Mouse (Mus musculus) cerebellum, adult 2 months (tissue): Measurements from ENCODE around the gene Vps52. TPM values are rescaled to one million over a fixed set of nuclear protein-coding genes. Genes with fewer than 3 reads are reported as not detected.
A peak's percentile ranks its signal among the peaks of the same experiment; 100 is the strongest.

ENCODE experiments used
- DNase-seq, 2 experiments: peaks; one replicate each; pipeline ENCODE4 v3.0.0; 2021
- H3K27ac ChIP-seq: fragments of 200-500 bp; 2 replicates; pipeline ENCODE4 v1.5.1; 2012; ENCODE audit warnings: low read length, control low read depth, inconsistent platforms; ENCODE audit not compliant: insufficient read depth
- H3K27me3 ChIP-seq: fragments of 200-500 bp; 2 replicates; pipeline ENCODE4 v1.6.1; 2012; ENCODE audit warnings: inconsistent platforms, mild to moderate bottlenecking, low read length, moderate library complexity; ENCODE audit not compliant: control insufficient read depth, insufficient read depth
- H3K4me1 ChIP-seq: fragments of 200-500 bp; 2 replicates; pipeline ENCODE4 v1.6.1; 2011; ENCODE audit warnings: low read length; ENCODE audit not compliant: control insufficient read depth, insufficient read depth
- H3K4me3 ChIP-seq: fragments of 200-500 bp; replicated peaks from 2 replicates; pipeline ENCODE3; 2011; ENCODE audit warnings: mild to moderate bottlenecking, low read depth, low read length, control low read depth; ENCODE audit not compliant: insufficient read depth
- CTCF ChIP-seq: fragments of 200-500 bp; IDR thresholded peaks from 2 replicates; pipeline ENCODE4 v1.5.1; 2011; ENCODE audit warnings: low read depth, mild to moderate bottlenecking, control low read depth, low read length, moderate library complexity, borderline replicate concordance; ENCODE audit not compliant: insufficient read depth
- POLR2A ChIP-seq: fragments of 200-500 bp; IDR thresholded peaks from 2 replicates; pipeline ENCODE4 v1.6.1; 2011; ENCODE audit warnings: low read length, control low read depth, borderline replicate concordance; ENCODE audit not compliant: insufficient read depth
- WGBS: fragments of 180-500 bp; shearing (Covaris S2); methylation state at CpG from one replicate; pipeline ENCODE4 v1.1.7; 2018; 5-methylcytosine and 5-hydroxymethylcytosine counted together
- polyA plus RNA-seq: library from polyadenylated mRNA; depleted of rRNA; stranded (reverse); fragments of >200 nt; gene quantifications from 2 replicates; pipeline ENCODE4 v1.2.3, GENCODE M21; 2012; rRNA removed

Gene Vps52
- polyA plus RNA-seq, 1 experiment: 73.5 TPM

DNA sequence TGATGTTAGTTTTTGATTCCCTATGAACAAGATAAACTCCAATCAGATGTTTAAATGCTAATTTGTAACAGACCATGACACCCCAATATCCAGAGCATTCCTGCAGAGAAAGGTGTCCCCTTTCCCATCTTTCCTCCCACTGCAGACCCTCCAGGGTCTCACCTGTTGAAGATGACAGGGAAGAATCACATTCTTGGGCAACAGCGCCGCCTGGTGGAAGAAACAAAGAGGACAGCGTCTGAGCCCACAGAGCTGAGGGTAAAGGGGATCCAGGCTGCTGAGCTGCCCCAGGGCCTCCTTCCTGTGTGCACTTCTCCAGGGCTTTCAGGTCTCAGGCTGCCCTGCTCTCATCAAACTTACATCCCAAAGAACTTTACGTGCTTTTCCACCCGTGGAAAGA lies 47.8 kb downstream of the Vps52 start:
- H3K27ac ChIP-seq: no peak overlapping the region
- WGBS: 7% methylated on average over 5 of the region's 5 CpGs
- no peak overlapping the region for H3K4me3 ChIP-seq
- H3K27me3 ChIP-seq: peaks cover 3% of the 10 kb centered on the region
- H3K4me1 ChIP-seq: 0 out of 2 replicates have a peak, but pooled peaks cover 2% of the 10 kb centered on the region
- TF ChIP-seq POLR2A (no peak), CTCF (peak; percentile 56)
- peak in 1 of 2 experiments; percentile 32 for DNase-seq

DNA sequence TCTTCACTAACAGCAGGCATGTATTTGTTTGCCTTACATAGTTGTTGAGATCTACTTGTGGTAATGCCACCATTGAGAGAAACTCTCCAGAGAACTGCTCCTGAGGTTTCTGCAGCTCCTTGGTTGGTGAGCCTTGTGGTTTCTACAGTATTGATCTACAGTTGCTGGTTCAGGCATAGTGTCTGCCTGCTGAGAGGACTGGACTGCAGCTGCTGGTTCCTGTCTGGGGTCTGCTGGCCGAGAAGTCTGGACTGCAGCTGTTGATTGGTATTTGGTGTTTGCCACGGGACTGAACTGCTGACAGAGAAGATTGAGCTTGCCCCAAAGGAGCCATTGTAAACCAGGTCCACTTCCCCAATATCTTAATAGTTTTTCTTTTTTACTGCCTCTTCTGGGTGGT lies 51.0 kb downstream of the Vps52 start:
- no peak for TF ChIP-seq CTCF
- no peak for TF ChIP-seq POLR2A
- H3K4me3 ChIP-seq: no peak overlapping the region
- WGBS: 27% methylated on average over 2 of the region's 2 CpGs
- no peaks in the 10 kb centered on the region for H3K27me3 ChIP-seq
- H3K4me1 ChIP-seq: no peaks in the 10 kb centered on the region
- DNase-seq: no peak
- H3K27ac ChIP-seq: no peak overlapping the region

DNA sequence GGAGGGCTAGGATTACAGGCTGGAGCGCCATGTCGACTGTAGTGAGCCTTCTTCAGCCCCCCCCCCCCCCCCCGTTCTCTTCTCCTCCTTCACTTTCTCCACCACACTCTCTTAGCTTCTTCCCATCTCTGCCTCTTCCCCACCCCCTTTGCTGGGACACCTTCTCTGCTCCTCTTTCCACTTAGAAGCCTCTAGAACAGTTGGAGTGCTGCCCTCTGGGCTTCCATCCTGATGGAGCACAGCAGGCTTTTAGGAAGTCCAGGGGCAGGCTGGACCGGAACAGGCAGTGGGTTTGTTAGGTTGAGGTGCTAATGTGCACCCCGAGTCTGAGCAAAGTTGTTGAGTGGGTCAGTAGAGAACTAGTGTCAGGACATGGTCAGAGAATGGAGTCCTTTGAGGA lies 54.5 kb downstream of the Vps52 start:
- TF ChIP-seq POLR2A (no peak), CTCF (no peak)
- H3K27ac ChIP-seq: no peak overlapping the region
- 76% methylated on average over 5 of the region's 5 CpGs for WGBS
- no peaks in the 10 kb centered on the region for H3K27me3 ChIP-seq
- H3K4me1 ChIP-seq: no peaks in the 10 kb centered on the region
- no peak overlapping the region for H3K4me3 ChIP-seq
- no peak for DNase-seq

DNA sequence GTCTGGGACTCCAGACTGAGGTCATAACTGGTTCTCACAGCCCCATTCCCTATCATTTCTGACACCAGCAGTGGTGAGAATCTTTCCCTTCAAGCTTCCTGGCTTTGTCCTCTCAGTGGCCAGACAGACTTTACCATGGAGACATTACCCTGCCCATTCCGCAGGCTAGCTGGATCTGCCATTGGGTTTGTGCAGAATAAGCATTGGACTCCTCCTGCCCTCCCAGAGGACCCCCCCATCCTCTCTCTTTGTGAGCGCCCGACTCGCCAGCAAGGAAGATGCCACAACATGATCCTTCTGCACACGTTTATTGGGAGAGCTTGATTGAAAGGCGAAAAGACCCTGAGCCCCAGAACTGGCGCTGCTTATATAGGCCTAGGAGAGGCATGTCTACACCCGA lies 57.8 kb downstream of the Vps52 start:
- WGBS: 90% methylated on average over 8 of the region's 8 CpGs
- Histone ChIP-seq H3K4me3 (no peak overlapping the region), H3K27me3 (no peaks in the 10 kb centered on the region), H3K4me1 (no peaks in the 10 kb centered on the region), H3K27ac (no peak overlapping the region)
- no peak for DNase-seq
- TF ChIP-seq CTCF: no peak
- no peak for TF ChIP-seq POLR2A

Other genes starting within 250 kb of the Vps52 start
- gene March2, start 237.1 kb upstream of the Vps52 start, polyA plus RNA-seq: 157 and 171 TPM in 2 replicates
- 494 and 510 TPM in 2 replicates for gene Rab11b, start 195.3 kb upstream of the Vps52 start, polyA plus RNA-seq
- 1.6 and 1.9 TPM in 2 replicates for gene Angptl4, start 174.0 kb upstream of the Vps52 start, polyA plus RNA-seq
- gene Kank3, start 145.3 kb upstream of the Vps52 start, polyA plus RNA-seq: 52.1 and 59.5 TPM in 2 replicates
- gene Rps28, start 131.2 kb upstream of the Vps52 start, polyA plus RNA-seq: 471 and 493 TPM in 2 replicates
- 341 and 361 TPM in 2 replicates for gene Ndufa7, start 131.2 kb upstream of the Vps52 start, polyA plus RNA-seq
- gene Cd320, start 112.7 kb upstream of the Vps52 start, polyA plus RNA-seq: 34.4 and 34.7 TPM in 2 replicates
- not detected in 2 replicates for gene Gm7029, start 82.0 kb upstream of the Vps52 start, polyA plus RNA-seq
- 2.2 and 2.3 TPM in 2 replicates for gene Kifc1, start 65.2 kb upstream of the Vps52 start, polyA plus RNA-seq
- gene Platr17, start 50.7 kb upstream of the Vps52 start, polyA plus RNA-seq: 0.48 and 0.65 TPM in 2 replicates
- gene Daxx, start 46.4 kb upstream of the Vps52 start, polyA plus RNA-seq: 28.6 and 30.4 TPM in 2 replicates
- 27.7 and 28.5 TPM in 2 replicates for gene Tapbp, start 39.9 kb upstream of the Vps52 start, polyA plus RNA-seq
- 30.2 and 33.4 TPM in 2 replicates for gene Zbtb22, start 39.9 kb upstream of the Vps52 start, polyA plus RNA-seq
- gene Rgl2, start 26.3 kb upstream of the Vps52 start, polyA plus RNA-seq: 171 and 183 TPM in 2 replicates
- 117 and 135 TPM in 2 replicates for gene Pfdn6, start 15.5 kb upstream of the Vps52 start, polyA plus RNA-seq
- gene Wdr46, start 15.2 kb upstream of the Vps52 start, polyA plus RNA-seq: 13.3 and 14.0 TPM in 2 replicates
- 8.4 and 8.6 TPM in 2 replicates for gene B3galt4, start 4.3 kb upstream of the Vps52 start, polyA plus RNA-seq
- gene Rps18, start 189 bp downstream of the Vps52 start, polyA plus RNA-seq: 283 and 320 TPM in 2 replicates
- 61.9 and 77.5 TPM in 2 replicates for gene H2-K1, start 44.5 kb downstream of the Vps52 start, polyA plus RNA-seq
- gene Ring1, start 68.9 kb downstream of the Vps52 start, polyA plus RNA-seq: 66.4 and 74.6 TPM in 2 replicates
- 82.9 and 89.8 TPM in 2 replicates for gene H2-Ke6, start 72.2 kb downstream of the Vps52 start, polyA plus RNA-seq
- 120 and 123 TPM in 2 replicates for gene Slc39a7, start 75.9 kb downstream of the Vps52 start, polyA plus RNA-seq
- 78.0 and 83.2 TPM in 2 replicates for gene Rxrb, start 76.0 kb downstream of the Vps52 start, polyA plus RNA-seq
- 12.2 and 15.2 TPM in 2 replicates for gene Col11a2, start 83.6 kb downstream of the Vps52 start, polyA plus RNA-seq
- 0.25 and 0.34 TPM in 2 replicates for gene H2-Oa, start 136.5 kb downstream of the Vps52 start, polyA plus RNA-seq
- gene H2-DMa, start 163.7 kb downstream of the Vps52 start, polyA plus RNA-seq: 13.2 and 13.6 TPM in 2 replicates
- 188 and 209 TPM in 2 replicates for gene Brd2, start 166.8 kb downstream of the Vps52 start, polyA plus RNA-seq
- 0.35 and 0.52 TPM in 2 replicates for gene H2-DMb2, start 187.5 kb downstream of the Vps52 start, polyA plus RNA-seq
- gene H2-DMb1, start 197.3 kb downstream of the Vps52 start, polyA plus RNA-seq: 1.8 and 3.0 TPM in 2 replicates
- gene Tap1, start 231.7 kb downstream of the Vps52 start, polyA plus RNA-seq: 2.6 and 2.7 TPM in 2 replicates
- 2.2 and 2.7 TPM in 2 replicates for gene Psmb9, start 232.0 kb downstream of the Vps52 start, polyA plus RNA-seq
- 5.8 and 7.3 TPM in 2 replicates for gene Psmb8, start 241.9 kb downstream of the Vps52 start, polyA plus RNA-seq
- gene Tap2, start 247.7 kb downstream of the Vps52 start, polyA plus RNA-seq: 9.1 and 10.0 TPM in 2 replicates